Mouse (Mus musculus) macrophage (primary cell): Measurements from ENCODE around the gene Cpsf2. TPM values are rescaled to one million over a fixed set of nuclear protein-coding genes. Genes with fewer than 3 reads are reported as not detected.
A peak's percentile ranks its signal among the peaks of the same experiment; 100 is the strongest.

Experiments used
- H3K27ac ChIP-seq: fragments of 350-480 bp; formaldehyde crosslinking; 2 replicates; pipeline ENCODE4 v1.9.0; 2021
- H3K36me3 ChIP-seq: fragments of 350-480 bp; formaldehyde crosslinking; 2 replicates; pipeline ENCODE4 v1.9.0; 2021; ENCODE audit errors: inconsistent target
- H3K4me3 ChIP-seq: fragments of 350-480 bp; formaldehyde crosslinking; 2 replicates; pipeline ENCODE4 v1.9.0; 2021; ENCODE audit errors: inconsistent target
- H3K79me2 ChIP-seq: fragments of 350-480 bp; formaldehyde crosslinking; 2 replicates; pipeline ENCODE4 v1.9.0; 2021; ENCODE audit errors: inconsistent target
- WGBS: methylation state at CpG from one replicate; pipeline ENCODE4 v1.1.7; 2026; ENCODE audit warnings: inconsistent platforms; ENCODE audit not compliant: missing documents; 5-methylcytosine and 5-hydroxymethylcytosine counted together
- polyA plus RNA-seq: library from polyadenylated mRNA; stranded (reverse); fragments of 250-400 nt; gene quantifications from 3 replicates; pipeline ENCODE4 v1.2.4, GENCODE M21; 2018; ENCODE audit warnings: inconsistent platforms

Gene Cpsf2
- polyA plus RNA-seq, 1 experiment from 2014 or later, result 24.5 TPM

DNA sequence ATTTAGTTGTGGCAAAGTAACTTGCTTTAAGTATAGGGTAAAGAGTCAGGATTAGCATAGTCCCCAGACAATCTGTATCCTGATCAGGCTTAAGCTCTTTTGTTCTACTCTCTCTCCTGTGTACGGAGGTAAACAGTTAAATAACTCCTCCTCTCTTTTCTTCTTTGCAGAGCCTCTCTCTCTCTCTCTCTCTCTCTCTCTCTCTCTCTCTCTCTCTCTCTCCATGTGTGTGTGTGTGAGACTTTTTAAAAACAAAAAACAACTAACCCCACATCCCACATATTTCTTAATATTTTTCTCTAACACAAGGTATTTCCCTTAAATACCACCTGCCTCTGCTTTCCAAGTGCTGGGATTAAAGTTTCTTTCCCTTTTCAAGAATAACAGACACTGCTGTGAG is 1.2 kb upstream of the Cpsf2 start:
- Histone ChIP-seq H3K27ac (peak overlapping the region; percentile 90), H3K4me3 (peak overlapping the region; percentile 89), H3K36me3 (peaks cover 4% of the 10 kb centered on the region), H3K79me2 (peaks cover 91% of the 10 kb centered on the region)
- WGBS, result no CpG with 5 or more reads among the region's 1 CpGs

DNA sequence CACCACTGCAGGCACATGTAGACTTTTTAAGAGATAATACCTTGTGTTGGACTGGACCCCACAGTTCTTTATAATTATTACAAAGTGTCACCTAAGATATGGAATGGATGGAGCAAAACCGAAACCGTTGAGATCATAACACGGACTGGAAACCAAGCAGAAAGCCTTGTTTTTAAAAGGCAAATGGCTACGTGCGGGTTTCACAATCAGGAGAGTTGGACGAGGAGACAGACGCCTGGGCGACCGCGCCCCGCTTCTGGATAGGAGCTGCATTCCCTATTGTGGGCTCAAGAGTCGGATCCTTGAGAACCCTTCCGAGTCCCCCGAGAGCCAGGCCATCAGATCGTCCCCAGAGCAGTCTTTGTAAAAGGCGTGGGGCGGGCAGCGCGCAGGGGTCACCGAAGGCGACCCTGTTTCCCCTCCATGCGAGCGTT is 604 bp upstream of the Cpsf2 start:
- peak overlapping the region; percentile 89 for H3K4me3 ChIP-seq
- H3K36me3 ChIP-seq, result no peaks in the 10 kb centered on the region
- peaks cover 91% of the 10 kb centered on the region for H3K79me2 ChIP-seq
- WGBS, result under 1% methylated on average over 23 of the region's 23 CpGs
- H3K27ac ChIP-seq, result peak overlapping the region; percentile 90

DNA sequence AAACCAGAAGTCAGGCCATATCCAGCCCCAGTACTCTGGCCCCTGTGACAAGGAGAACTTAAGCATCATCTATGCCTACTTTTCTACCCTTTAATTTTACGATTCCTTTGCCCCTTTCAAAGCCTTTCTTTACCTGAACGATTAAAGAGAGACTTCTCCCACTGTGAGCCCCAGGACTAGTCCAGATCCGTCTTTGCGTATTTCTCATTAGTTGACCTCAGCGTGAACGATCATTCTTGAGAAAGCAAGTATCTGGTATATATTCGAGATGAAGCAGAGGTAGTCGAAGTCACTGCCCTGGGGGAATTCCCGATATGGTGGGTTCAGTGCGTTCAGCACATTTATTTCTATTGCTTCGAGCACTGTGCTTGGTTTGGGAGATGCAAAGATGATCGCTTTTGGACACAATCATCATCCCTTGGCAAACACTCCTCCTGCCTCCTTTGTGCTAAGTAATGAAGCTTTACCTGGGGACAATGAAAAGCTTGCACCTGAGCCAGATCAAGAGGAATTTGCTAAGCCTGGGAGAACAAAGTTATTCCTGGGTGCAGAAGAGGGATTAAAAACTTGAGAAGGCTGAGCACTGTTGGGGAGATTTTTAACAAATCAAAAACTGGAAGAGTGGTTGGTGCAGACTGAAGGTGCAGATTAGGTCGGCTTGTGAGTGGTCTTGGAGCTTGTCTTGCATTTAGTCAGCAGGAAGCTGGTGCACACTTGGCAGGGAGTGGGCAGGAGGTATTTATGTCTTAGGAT is 1.0 kb downstream of the Cpsf2 start:
- Histone ChIP-seq H3K27ac (peak overlapping the region; percentile 90), H3K79me2 (peaks cover 91% of the 10 kb centered on the region), H3K4me3 (peak overlapping the region; percentile 89), H3K36me3 (no peaks in the 10 kb centered on the region)
- 7% methylated on average over 13 of the region's 13 CpGs for whole genome bisulfite sequencing

DNA sequence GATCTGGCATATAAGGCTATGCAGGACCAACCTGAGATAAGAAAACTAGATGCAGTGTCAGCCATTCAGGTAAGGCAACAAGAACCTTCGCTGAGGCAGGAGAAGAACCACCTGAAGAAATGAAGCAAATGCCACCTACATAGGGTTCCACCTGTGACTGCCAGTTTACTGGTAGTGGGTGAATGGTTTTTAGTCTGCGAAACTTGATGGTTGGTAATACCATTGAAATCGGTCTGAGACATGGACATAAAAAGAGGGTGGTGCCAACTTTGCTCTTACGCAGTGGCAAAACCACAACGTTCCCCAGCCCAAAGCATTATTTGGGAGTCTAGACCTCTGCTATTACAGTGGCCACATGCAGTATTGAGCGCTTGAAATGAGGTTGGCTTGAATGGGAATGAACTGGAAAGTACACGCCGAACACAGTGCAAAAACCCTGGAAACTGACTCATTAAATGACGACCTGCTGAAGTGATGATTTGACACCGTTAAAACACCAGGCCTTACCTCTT is 1.7 kb downstream of the Cpsf2 start:
- 74% methylated on average over 10 of the region's 10 CpGs for WGBS
- 0 out of 2 replicates have a peak overlapping the region, but pooled peaks have one; percentile 90 for H3K27ac ChIP-seq
- peaks cover 86% of the 10 kb centered on the region for H3K79me2 ChIP-seq
- H3K4me3 ChIP-seq, result peak overlapping the region; percentile 89; the same call in 1 of the 2 replicates
- H3K36me3 ChIP-seq, result 0 out of 2 replicates have a peak, but pooled peaks cover under 1% of the 10 kb centered on the region

DNA sequence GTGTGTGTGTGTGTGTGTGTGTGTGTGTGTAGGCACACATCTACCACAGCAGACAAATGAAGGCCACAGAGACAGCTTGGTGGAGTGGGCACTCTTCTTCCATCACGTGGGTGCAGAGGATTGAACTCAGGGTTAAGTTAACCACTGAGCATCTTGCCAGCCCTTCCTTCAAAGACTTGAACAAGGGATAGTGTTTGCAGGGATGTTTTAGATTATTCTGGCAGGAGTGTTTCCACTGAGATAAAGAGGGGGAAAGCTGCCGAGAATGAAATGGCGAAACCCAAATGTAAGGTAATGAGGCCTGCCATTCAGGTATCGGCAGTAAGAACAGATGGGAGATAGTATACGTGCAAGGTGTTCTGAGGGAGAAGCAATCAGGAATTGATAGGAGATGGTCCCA is 2.4 kb downstream of the Cpsf2 start:
- H3K36me3 ChIP-seq, result peaks cover 7% of the 10 kb centered on the region
- peaks cover 79% of the 10 kb centered on the region for H3K79me2 ChIP-seq
- H3K4me3 ChIP-seq, result no peak overlapping the region
- no peak overlapping the region for H3K27ac ChIP-seq
- WGBS, result 84% methylated on average over 5 of the region's 5 CpGs

DNA sequence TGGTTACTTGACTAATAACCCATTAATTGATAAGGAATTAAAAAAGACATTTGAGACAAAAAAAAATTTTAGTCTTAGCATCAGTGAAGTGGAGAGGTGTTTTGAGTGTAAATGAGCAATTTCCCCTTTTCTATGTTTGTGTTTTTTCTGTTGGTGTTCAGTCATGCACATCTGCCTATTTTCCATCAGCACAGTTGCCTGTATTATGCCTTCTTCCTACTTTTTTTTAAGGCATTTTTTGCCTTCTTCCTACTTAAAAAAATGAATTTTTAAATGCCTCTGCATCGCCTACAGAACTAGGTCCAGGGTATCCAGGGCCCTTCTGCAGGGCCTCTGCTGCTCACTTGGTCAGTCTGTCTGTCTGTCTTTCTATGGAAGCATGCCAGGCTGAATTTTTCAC is 2.8 kb downstream of the Cpsf2 start:
- Histone ChIP-seq H3K4me3 (no peak overlapping the region), H3K27ac (no peak overlapping the region), H3K36me3 (peaks cover 11% of the 10 kb centered on the region), H3K79me2 (peaks cover 75% of the 10 kb centered on the region)
- 80% methylated on average over 1 of the region's 1 CpGs for WGBS

DNA sequence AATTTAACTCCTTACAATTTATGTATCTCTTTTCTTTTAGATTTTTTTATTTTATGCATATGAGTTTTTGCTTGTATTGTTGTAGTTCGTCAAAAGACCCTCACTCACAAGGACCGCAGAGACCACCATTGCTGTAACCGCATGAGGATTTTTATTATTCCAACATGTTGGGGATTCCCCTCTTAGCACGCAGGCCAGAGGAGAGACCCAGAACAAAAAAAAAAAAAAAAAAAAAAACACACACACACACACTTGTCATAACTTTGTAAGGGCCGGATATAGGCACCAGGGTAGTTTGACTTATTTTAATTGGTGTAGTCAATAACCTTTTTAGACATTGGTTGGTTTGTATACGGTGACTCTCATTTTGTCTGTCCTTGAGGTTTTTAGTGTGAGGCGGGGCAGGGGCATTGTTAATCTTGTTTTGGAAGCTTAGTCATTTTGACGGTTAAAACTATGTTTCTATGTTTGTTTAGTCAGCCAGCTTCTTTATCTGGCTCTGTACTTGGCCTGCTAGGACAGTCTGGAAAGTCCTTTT is 3.5 kb downstream of the Cpsf2 start:
- Histone ChIP-seq H3K27ac (no peak overlapping the region), H3K79me2 (peaks cover 68% of the 10 kb centered on the region), H3K4me3 (no peak overlapping the region), H3K36me3 (peaks cover 18% of the 10 kb centered on the region)
- 60% methylated on average over 8 of the region's 8 CpGs for WGBS

DNA sequence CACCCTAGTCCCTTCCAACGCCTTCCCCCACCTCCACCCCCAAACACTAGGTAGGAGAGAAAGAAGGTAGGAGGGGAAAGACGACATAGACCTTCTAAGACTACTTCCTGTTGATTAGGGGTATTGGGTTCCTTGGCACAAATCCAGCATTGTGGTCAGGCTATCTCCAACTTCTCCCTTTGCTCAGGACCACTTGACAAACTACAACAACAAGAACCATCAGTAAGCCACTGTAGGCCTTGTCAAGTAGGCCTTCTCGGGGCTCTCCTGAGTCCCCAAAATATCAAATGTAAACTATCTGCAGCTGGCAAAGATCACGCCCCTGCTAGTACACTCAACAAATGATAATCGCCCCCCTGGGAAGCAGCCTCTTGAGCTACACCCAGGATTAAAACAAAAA is 4.5 kb downstream of the Cpsf2 start:
- peaks cover 25% of the 10 kb centered on the region for H3K36me3 ChIP-seq
- H3K79me2 ChIP-seq, result peaks cover 58% of the 10 kb centered on the region
- no peak overlapping the region for H3K4me3 ChIP-seq
- no peak overlapping the region for H3K27ac ChIP-seq
- 7% methylated on average over 5 of the region's 5 CpGs for WGBS

DNA sequence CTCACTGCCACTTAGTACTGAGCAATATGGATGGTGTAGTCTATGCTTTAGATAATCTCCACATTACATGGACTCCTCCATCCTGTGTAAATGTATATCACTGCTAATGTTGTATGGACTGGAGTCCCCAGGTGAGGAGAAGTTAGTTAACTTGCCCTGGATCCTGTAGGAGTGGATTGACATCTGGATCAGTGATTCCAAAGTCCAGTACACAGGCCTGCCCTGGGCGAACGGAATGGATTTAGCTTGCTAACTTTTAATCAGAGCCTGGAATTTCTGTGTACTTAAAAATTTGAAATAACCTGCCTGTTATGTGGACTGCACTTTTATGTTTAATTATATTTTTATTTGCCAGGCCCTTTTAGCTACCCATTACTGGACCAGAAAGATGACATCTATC is 5.8 kb downstream of the Cpsf2 start:
- WGBS, result 100% methylated on average over 2 of the region's 2 CpGs
- H3K4me3 ChIP-seq, result no peak overlapping the region
- no peak overlapping the region for H3K27ac ChIP-seq
- peaks cover 36% of the 10 kb centered on the region for H3K36me3 ChIP-seq
- H3K79me2 ChIP-seq, result peaks cover 55% of the 10 kb centered on the region

DNA sequence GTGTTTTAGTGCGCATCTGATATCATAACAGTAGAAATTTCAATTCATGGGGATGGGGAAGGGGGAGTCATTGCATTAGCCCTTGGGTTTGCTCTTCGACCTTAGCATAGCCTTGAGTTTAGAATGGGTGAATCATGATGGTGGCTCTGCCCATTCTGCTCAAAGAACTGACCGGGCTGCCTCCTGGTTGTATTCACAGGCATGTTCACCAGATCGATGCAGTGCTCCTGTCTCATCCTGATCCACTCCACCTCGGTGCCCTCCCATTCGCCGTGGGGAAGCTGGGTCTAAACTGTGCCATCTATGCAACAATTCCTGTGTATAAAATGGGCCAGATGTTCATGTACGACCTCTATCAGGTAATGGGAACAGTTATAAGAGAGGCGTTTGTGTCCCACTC is 7.2 kb downstream of the Cpsf2 start:
- 93% methylated on average over 9 of the region's 9 CpGs for WGBS
- H3K79me2 ChIP-seq, result peaks cover 41% of the 10 kb centered on the region
- peaks cover 50% of the 10 kb centered on the region for H3K36me3 ChIP-seq
- H3K4me3 ChIP-seq, result no peak overlapping the region
- no peak overlapping the region for H3K27ac ChIP-seq

DNA sequence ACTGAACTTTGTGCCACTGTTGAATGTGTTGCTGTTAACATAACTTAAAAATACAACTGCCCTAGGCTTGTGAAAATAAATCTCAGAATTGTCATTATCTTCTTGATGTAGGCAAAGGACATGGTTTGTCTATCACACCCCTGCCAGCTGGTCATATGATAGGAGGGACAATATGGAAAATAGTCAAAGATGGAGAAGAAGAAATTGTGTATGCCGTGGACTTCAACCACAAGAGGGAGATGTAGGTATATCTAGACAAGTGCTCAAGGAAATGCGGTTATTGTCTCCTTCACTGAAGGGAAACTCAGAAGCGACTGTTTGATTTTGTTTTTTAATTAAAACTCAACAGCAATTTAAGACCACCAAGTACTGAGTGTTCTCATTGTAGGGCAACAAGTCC is 9.3 kb downstream of the Cpsf2 start:
- no peak overlapping the region for H3K4me3 ChIP-seq
- WGBS, result 29% methylated on average over 3 of the region's 3 CpGs
- peaks cover 19% of the 10 kb centered on the region for H3K79me2 ChIP-seq
- H3K27ac ChIP-seq, result no peak overlapping the region
- H3K36me3 ChIP-seq, result peaks cover 70% of the 10 kb centered on the region

DNA sequence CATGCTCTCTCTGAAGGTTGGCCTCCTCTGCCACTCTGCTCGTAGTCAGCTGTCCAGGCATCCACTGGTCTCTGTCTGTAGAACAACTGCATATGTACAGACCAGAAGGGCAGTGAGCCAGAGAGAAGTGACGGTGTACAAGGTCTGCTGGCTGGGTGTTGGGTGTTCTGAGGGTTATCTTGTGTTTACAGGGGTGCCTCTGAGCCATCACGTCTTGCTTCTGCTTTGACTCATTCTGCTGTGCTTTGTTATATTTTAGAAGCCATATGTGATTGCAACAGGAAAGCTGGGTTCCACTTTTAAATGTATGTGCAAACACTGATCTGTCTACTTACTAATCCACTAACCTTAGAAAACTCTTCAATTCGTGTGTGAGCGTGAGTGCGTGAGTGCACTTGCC is 11.9 kb downstream of the Cpsf2 start:
- H3K4me3 ChIP-seq, result no peak overlapping the region
- H3K36me3 ChIP-seq, result peaks cover 93% of the 10 kb centered on the region
- no peaks in the 10 kb centered on the region for H3K79me2 ChIP-seq
- H3K27ac ChIP-seq, result no peak overlapping the region
- WGBS, result 93% methylated on average over 6 of the region's 6 CpGs

DNA sequence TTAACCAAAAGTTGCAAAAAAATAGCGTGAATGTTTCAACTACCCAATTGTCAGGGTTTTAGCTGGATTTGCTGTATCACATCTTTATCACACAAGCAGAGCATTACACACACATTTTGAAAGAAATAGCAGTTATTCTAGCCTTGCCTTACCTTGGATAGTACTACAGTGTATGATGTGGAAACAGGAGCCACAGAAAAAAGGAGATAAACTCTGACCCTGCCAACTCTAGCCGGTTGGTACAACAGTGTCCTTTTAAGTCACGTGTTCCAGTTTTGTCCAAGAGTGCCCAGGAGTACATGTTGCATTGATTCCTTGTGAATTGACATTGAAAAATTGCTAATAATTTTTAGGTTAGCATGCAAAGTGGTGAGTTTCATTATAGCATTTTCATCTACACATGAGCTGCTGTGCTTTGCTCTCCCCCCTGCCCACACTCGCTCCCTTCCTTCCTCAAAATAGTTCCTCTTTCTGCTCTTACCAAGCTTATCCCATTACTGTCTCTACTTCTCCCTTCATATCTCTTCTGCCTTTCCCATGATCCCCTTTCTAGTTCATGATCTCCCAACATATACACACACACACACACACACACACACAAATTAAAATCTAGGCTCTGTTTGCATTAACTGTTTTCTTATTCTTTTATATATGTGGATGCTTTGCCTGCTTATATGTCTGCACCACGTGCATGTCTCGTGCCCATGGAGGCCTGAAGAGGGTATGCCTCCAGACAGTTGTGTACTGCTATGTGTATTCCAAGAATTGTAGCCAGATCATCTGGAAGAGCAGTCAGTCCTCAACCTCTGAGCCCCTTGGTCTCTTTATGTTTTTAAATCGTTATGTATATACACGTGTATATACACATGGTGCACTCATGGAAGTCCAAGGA is 19.0 kb downstream of the Cpsf2 start:
- Histone ChIP-seq H3K27ac (peak overlapping the region; percentile 66), H3K4me3 (no peak overlapping the region), H3K79me2 (no peaks in the 10 kb centered on the region), H3K36me3 (peaks cover 60% of the 10 kb centered on the region)
- 43% methylated on average over 8 of the region's 8 CpGs for WGBS

DNA sequence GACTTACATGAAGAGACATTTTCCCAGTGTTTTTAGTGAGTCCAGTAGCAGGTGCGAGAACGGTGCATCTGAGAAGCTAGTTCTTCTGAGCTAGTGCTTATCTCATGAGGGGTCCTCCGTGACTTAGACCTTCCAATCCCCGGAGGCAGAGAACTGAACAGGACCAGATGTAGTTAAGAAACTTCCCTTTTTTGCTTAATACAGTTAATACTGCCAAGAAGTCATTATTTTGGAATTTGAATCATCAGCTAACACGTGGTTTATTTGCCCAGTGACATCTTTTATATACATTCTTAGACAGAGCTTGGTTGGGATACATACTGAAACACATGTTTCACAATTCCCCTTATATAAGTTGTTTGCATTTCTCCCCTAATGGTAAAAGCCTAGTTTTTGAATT is 23.1 kb downstream of the Cpsf2 start:
- Histone ChIP-seq H3K27ac (no peak overlapping the region), H3K36me3 (peaks cover 71% of the 10 kb centered on the region), H3K4me3 (no peak overlapping the region), H3K79me2 (no peaks in the 10 kb centered on the region)
- WGBS, result 84% methylated on average over 5 of the region's 5 CpGs
